8 mouse cellular contexts compared by ENCODE assay signal in the genomic region with DNA sequence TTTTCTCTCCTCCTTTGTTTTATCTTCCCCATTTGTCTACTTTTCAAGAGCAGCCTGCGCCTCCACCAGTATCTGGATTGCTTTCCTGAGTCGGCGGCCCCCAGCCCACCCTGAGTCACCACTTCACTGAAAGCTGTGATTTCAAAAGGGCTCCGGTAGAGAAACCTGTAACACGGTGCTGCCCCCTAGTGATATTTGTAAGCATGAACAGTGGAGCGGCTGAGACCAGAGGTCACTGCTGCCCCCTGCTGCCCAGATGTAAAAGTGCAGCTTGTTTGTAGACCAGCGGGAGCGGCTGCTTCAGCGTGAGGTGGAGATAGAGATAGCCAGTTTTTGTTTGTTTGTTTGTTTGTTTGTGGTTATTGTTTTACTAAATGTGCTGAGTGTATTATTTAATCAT. TPM values are rescaled to one million over a fixed set of nuclear protein-coding genes. Genes with fewer than 3 reads are reported as not detected.
DNase-seq lines count a peak whose midpoint lies in the region; ATAC-seq and TF ChIP-seq lines count a peak whose summit lies in the region.

No protein-coding gene starts in this region.

- no peaks in the 10 kb centered on the region for H3K36me3 ChIP-seq in G1E (replicated peaks)

- DNase-seq in G1E (ENCODE audit: low spot score), result peak; percentile 42
- peak; percentile 42 for DNase-seq in heart, postnatal 25 days (ENCODE audit: low spot score)
- peak; percentile 79 to 87 for DNase-seq in layer of hippocampus, postnatal 25 days (ENCODE audit: extremely low spot score in 1 of 2, low spot score in 1 of 2)
- DNase-seq in lung, postnatal 4 days, result peak; percentile 74 to 85
- peak; percentile 89 to 90 for DNase-seq in right cerebral cortex, adult 2 months (ENCODE audit: low spot score in 2 of 2)
- DNase-seq in urinary bladder, postnatal 10 days (ENCODE audit: low spot score), result peak; percentile 42

- no peaks in the 10 kb centered on the region for H3K4me1 ChIP-seq in G1E (ENCODE audit: insufficient read depth, low read depth, low read length)
- H3K4me1 ChIP-seq in bone marrow macrophage, adult 2 months (ENCODE audit: control insufficient read depth, insufficient read depth, low read length), result no peaks in the 10 kb centered on the region
- no peaks in the 10 kb centered on the region for H3K4me1 ChIP-seq in embryonic fibroblast, embryonic 13.5 days (ENCODE audit: control insufficient read depth, insufficient read depth, low read length)

- H3K9me3 ChIP-seq in G1E (replicated peaks), result no peaks in the 10 kb centered on the region

- no peaks in the 10 kb centered on the region for H3K27me3 ChIP-seq in G1E (ENCODE audit: insufficient read depth, low read length)

- intact Hi-C loops in heart, postnatal 25 days (cut with DNase I), result no loop called here

- peak; percentile 67 for TF ChIP-seq CTCF in G1E (IDR thresholded peaks at IDR 0.05; ENCODE audit: low read depth, low read length)
- peak; percentile 98 for TF ChIP-seq CTCF in bone marrow macrophage, adult 2 months (IDR thresholded peaks at IDR 0.05; ENCODE audit: low read depth, low read length)
- peak; percentile 96 for TF ChIP-seq CTCF in embryonic fibroblast, embryonic 13.5 days (IDR thresholded peaks at IDR 0.05; ENCODE audit: borderline replicate concordance, insufficient read depth, low read length)

- ATAC-seq in G1E (ENCODE audit: extremely low read depth, insufficient number of reproducible peaks, low FRiP score, poor library complexity, severe bottlenecking), result peak; percentile 63; the same call in 1 of the 2 replicates

- TF ChIP-seq POLR2A in bone marrow macrophage, adult 2 months (IDR thresholded peaks at IDR 0.05; ENCODE audit: borderline replicate concordance, low read depth, low read length), result no peak
- TF ChIP-seq POLR2A in embryonic fibroblast, embryonic 13.5 days (IDR thresholded peaks at IDR 0.05; ENCODE audit: low read depth, low read length), result no peak

- no peak overlapping the region for H3K27ac ChIP-seq in bone marrow macrophage, adult 2 months (ENCODE audit: insufficient read depth, low read depth, low read length)
- no peak overlapping the region for H3K27ac ChIP-seq in embryonic fibroblast, embryonic 13.5 days (ENCODE audit: insufficient read depth, low read length)

- no peak overlapping the region for H3K4me3 ChIP-seq in G1E (ENCODE audit: low read depth, low read length)
- no peak overlapping the region for H3K4me3 ChIP-seq in bone marrow macrophage, adult 2 months (ENCODE audit: insufficient read depth, low read length)
- H3K4me3 ChIP-seq in embryonic fibroblast, embryonic 13.5 days (ENCODE audit: insufficient read depth, low read length), result no peak overlapping the region

RNA-seq across cellular contexts. Expression of a gene that starts 15.4 kb away (rescaled TPM):
- total RNA-seq in G1E (2014; fragmentation: Nextera tagmentation) (not detected in 2 replicates), G1E (2017) (not detected in 2 replicates)
- not detected in 2 replicates for polyA plus RNA-seq in G1E (2012)
- not detected in 2 replicates for polyA plus RNA-seq in bone marrow macrophage, adult 2 months (2012; ENCODE audit: insufficient read depth, insufficient read length, missing spikeins)
- 0.26 TPM in 1 of 2 replicates, not detected in the other for polyA plus RNA-seq in embryonic fibroblast, embryonic 13.5 days (2011; ENCODE audit: insufficient read length, low read depth, missing spikeins)
- total RNA-seq in heart, postnatal 25 days (2021), result not detected
- total RNA-seq in layer of hippocampus, postnatal 25 days (2021), result not detected

RNA-seq across cellular contexts. Expression of a gene that starts 17.4 kb away (rescaled TPM):
- total RNA-seq in G1E (2014; fragmentation: Nextera tagmentation) (not detected in 2 replicates), G1E (2017) (not detected in 2 replicates)
- not detected in 2 replicates for polyA plus RNA-seq in G1E (2012)
- 1.1 and 1.6 TPM in 2 replicates for polyA plus RNA-seq in bone marrow macrophage, adult 2 months (2012; ENCODE audit: insufficient read depth, insufficient read length, missing spikeins)
- polyA plus RNA-seq in embryonic fibroblast, embryonic 13.5 days (2011; ENCODE audit: insufficient read length, low read depth, missing spikeins), result 203 and 212 TPM in 2 replicates
- total RNA-seq in heart, postnatal 25 days (2021), result 1 to 10 TPM in 1 of 2 experiments, under 1 TPM in 1; 0.98 to 1.3 TPM
- total RNA-seq in layer of hippocampus, postnatal 25 days (2021), result not detected
